8 mouse cellular contexts compared by ENCODE assay signal in genomic region chr15:97825071-97825940, GRCm38 (mm10). TPM values are rescaled to one million over a fixed set of nuclear protein-coding genes. Genes with fewer than 3 reads are reported as not detected.
DNase-seq lines count a peak whose midpoint lies in the region; ATAC-seq and TF ChIP-seq lines count a peak whose summit lies in the region.

No protein-coding gene starts in this region.

- CTCF ChIA-PET in Patski (lab: Charles Lee) = interaction anchor here (0.7 to 10.9 kb wide), 8 partner anchors 13 to 49 kb away, joined by 3 to 119 read pairs (median 4); partner anchors contain the start of gene Hdac7

- no peaks in the 10 kb centered on the region for H3K27me3 ChIP-seq in Patski
- H3K27me3 ChIP-seq in midbrain, embryonic 10.5 days (ENCODE audit: low read depth, poor library complexity, severe bottlenecking) = peaks cover 27% of the 10 kb centered on the region

- peaks cover 25% of the 10 kb centered on the region for H3K4me1 ChIP-seq in cortical plate, adult 2 months (ENCODE audit: control insufficient read depth, insufficient read depth, low read length)
- peaks cover 88% of the 10 kb centered on the region for H3K4me1 ChIP-seq in midbrain, embryonic 10.5 days

- H3K9me3 ChIP-seq in midbrain, embryonic 10.5 days (replicated peaks) = no peaks in the 10 kb centered on the region

- DNase-seq in Patski (ENCODE audit: low read depth, low spot score) = no peak
- peak; percentile 89 for DNase-seq in gastrocnemius, postnatal 25 days
- DNase-seq in left cerebral cortex, postnatal 36 days (ENCODE audit: low spot score in 2 of 2) = peak; percentile 80 to 82
- no peak for DNase-seq in midbrain, embryonic 10.5 days (ENCODE audit: low spot score)
- DNase-seq in skeletal muscle tissue, adult 2 months (ENCODE audit: low read depth, low spot score) = peak; percentile 91
- peak; percentile 83 to 89 for DNase-seq in urinary bladder, postnatal 4 days (ENCODE audit: low spot score in 2 of 2)

- no peak overlapping the region for H3K4me3 ChIP-seq in cortical plate, adult 2 months (ENCODE audit: insufficient read depth, low read length)
- H3K4me3 ChIP-seq in midbrain, embryonic 10.5 days = peak overlapping the region; percentile 37

- POLR2A ChIA-PET in Patski (lab: Charles Lee) = interaction anchor here (0.6 to 5.6 kb wide), 8 partner anchors 10 to 58 kb away, joined by 3 to 48 read pairs (median 4); no protein-coding TSS in a partner anchor

- TF ChIP-seq POLR2A in cortical plate, adult 2 months (IDR thresholded peaks at IDR 0.05; ENCODE audit: extremely low read depth, insufficient read depth, low read length) = no peak

- intact Hi-C loops in left cerebral cortex, postnatal 36 days (cut with DNase I) = no loop called here

- H3K27ac ChIP-seq in cortical plate, adult 2 months (ENCODE audit: insufficient read depth, low read length) = peak overlapping the region; percentile 54
- peak overlapping the region; percentile 11; the same call in 1 of the 2 replicates for H3K27ac ChIP-seq in midbrain, embryonic 10.5 days (replicated peaks)

- WGBS in midbrain, embryonic 10.5 days = 8% methylated on average over 29 of the region's 29 CpGs

- in situ Hi-C loops in Patski (cut with MboI; ENCODE audit: low pct_unique_long_range_greater_than_20kb) = no loop called here

- TF ChIP-seq CTCF in Patski (IDR thresholded peaks at IDR 0.05) = no peak
- peak; percentile 25; the same call in 1 of the 2 replicates for TF ChIP-seq CTCF in cortical plate, adult 2 months (IDR thresholded peaks at IDR 0.05; ENCODE audit: extremely low read depth, insufficient read depth, low read length)

- peak; percentile 63 for ATAC-seq in Patski
- ATAC-seq in inflammation-experienced regulatory T-cells, adult 6 months = peak; percentile 81

- H3K36me3 ChIP-seq in midbrain, embryonic 10.5 days = peaks cover 16% of the 10 kb centered on the region

RNA-seq across cellular contexts. Expression of gene Hdac7, which starts 19.0 kb away (rescaled TPM):
- 210 TPM for polyA plus RNA-seq in Patski (2021)
- polyA plus RNA-seq in cortical plate, adult 2 months (2012; rRNA removed) = 64.7 and 73.9 TPM in 2 replicates
- 10 to 100 TPM; 11.9 to 15.0 TPM for total RNA-seq in gastrocnemius, postnatal 25 days (2021)
- 10 to 100 TPM; 47.2 to 80.6 (median 77.9) TPM for polyA plus RNA-seq in inflammation-experienced regulatory T-cells, adult 6 months (2017; shearing (Covaris generic))
- total RNA-seq in left cerebral cortex, postnatal 36 days (2021) = 10 to 100 TPM; 21.4 to 36.4 TPM
- 23.9 and 24.7 TPM in 2 replicates for polyA plus RNA-seq in midbrain, embryonic 10.5 days (2016; fragmentation: Nextera tagmentation; extraction: Ambion mirVana)

RNA-seq across cellular contexts. Expression of gene Slc48a1, which starts 47.0 kb away (rescaled TPM):
- 134 TPM for polyA plus RNA-seq in Patski (2021)
- polyA plus RNA-seq in cortical plate, adult 2 months (2012; rRNA removed) = 140 and 155 TPM in 2 replicates
- total RNA-seq in gastrocnemius, postnatal 25 days (2021) = 10 to 100 TPM; 44.7 to 47.2 TPM
- polyA plus RNA-seq in inflammation-experienced regulatory T-cells, adult 6 months (2017; shearing (Covaris generic)) = 10 to 100 TPM; 30.1 to 34.1 (median 30.8) TPM
- 100 to 1,000 TPM; 165 to 196 TPM for total RNA-seq in left cerebral cortex, postnatal 36 days (2021)
- 30.5 and 36.3 TPM in 2 replicates for polyA plus RNA-seq in midbrain, embryonic 10.5 days (2016; fragmentation: Nextera tagmentation; extraction: Ambion mirVana)

RNA-seq across cellular contexts. Expression of gene Rapgef3, which starts 57.5 kb away (rescaled TPM):
- polyA plus RNA-seq in Patski (2021) = 22.4 TPM
- polyA plus RNA-seq in cortical plate, adult 2 months (2012; rRNA removed) = 40.2 and 45.9 TPM in 2 replicates
- total RNA-seq in gastrocnemius, postnatal 25 days (2021) = 1 to 10 TPM; 3.7 to 8.1 TPM
- not detected for polyA plus RNA-seq in inflammation-experienced regulatory T-cells, adult 6 months (2017; shearing (Covaris generic))
- total RNA-seq in left cerebral cortex, postnatal 36 days (2021) = 10 to 100 TPM; 35.7 to 52.9 TPM
- polyA plus RNA-seq in midbrain, embryonic 10.5 days (2016; fragmentation: Nextera tagmentation; extraction: Ambion mirVana) = 5.3 and 6.0 TPM in 2 replicates

Comparison
In these comparisons a context has a peak if more than half of its experiments do, and no peak if none do; other contexts are left out.
1. DNase-seq: peak in gastrocnemius, postnatal 25 days (single experiment), left cerebral cortex, postnatal 36 days (2 of 2), skeletal muscle tissue, adult 2 months (single experiment) and urinary bladder, postnatal 4 days (2 of 2); none in Patski (single experiment) and midbrain, embryonic 10.5 days (single experiment).